Mouse (Mus musculus): ENCODE results near the gene Gm20403. TPM values are rescaled to one million over a fixed set of nuclear protein-coding genes. Genes with fewer than 3 reads are reported as not detected.

Gm20403 gene
- polyA plus RNA-seq, 1 experiment, result not detected

Other genes with a start within 250 kb of the Gm20403 start
- gene Snx6, start 190.8 kb downstream of the Gm20403 start, polyA plus RNA-seq (2012; rRNA removed), result 25.2 and 27.3 TPM in 2 replicates
- 9.4 and 11.5 TPM in 2 replicates for gene Cfl2, start 123.7 kb downstream of the Gm20403 start, polyA plus RNA-seq (2012; rRNA removed)
- gene Baz1a, start 27.8 kb upstream of the Gm20403 start, polyA plus RNA-seq (2012; rRNA removed), result 9.6 and 11.0 TPM in 2 replicates
- gene 2700097O09Rik, start 93.6 kb upstream of the Gm20403 start, polyA plus RNA-seq (2012; rRNA removed), result 5.4 and 6.5 TPM in 2 replicates
- gene Srp54a, start 93.7 kb upstream of the Gm20403 start, polyA plus RNA-seq (2012; rRNA removed), result 21.9 and 23.9 TPM in 2 replicates
- gene Fam177a, start 137.9 kb upstream of the Gm20403 start, polyA plus RNA-seq (2012; rRNA removed), result 8.4 and 8.9 TPM in 2 replicates
- 31.2 and 32.2 TPM in 2 replicates for gene Srp54b, start 168.6 kb upstream of the Gm20403 start, polyA plus RNA-seq (2012; rRNA removed)
- gene 1700047I17Rik2, start 213.1 kb upstream of the Gm20403 start, polyA plus RNA-seq (2012; rRNA removed), result not detected in 2 replicates
- 8.0 and 8.1 TPM in 2 replicates for gene Srp54c, start 243.6 kb upstream of the Gm20403 start, polyA plus RNA-seq (2012; rRNA removed)